Mouse (Mus musculus) CH12.LX (cell line): ENCODE data around the gene Selplg. TPM values are rescaled to one million over a fixed set of nuclear protein-coding genes. Genes with fewer than 3 reads are reported as not detected.
"Not testable (repeated sequence)": the region's sequence is repeated elsewhere in the genome, so short reads cannot be mapped to it uniquely, and the experiment has no call there.

Experiments
- DNase-seq: peaks from one replicate; pipeline ENCODE4 v3.0.0-alpha.2; 2013; ENCODE audit errors: extremely low read depth
- H3K27ac ChIP-seq: 2 replicates; pipeline ENCODE4 v1.5.1; 2012; ENCODE audit warnings: low read depth, mild to moderate bottlenecking, control low read depth, moderate library complexity; ENCODE audit not compliant: insufficient read depth
- H3K27me3 ChIP-seq: replicated peaks from 2 replicates; pipeline ENCODE3; 2012; ENCODE audit warnings: inconsistent platforms
- H3K36me3 ChIP-seq, 2 experiments: replicated peaks in 1 of 2; 2 replicates each; pipeline versions ENCODE3 to v1.6.1; 2012; ENCODE audit warnings: inconsistent platforms in 1 of 2, low read length in 1 of 2, mild to moderate bottlenecking in 1 of 2, mixed read lengths in 1 of 2, moderate library complexity in 1 of 2; ENCODE audit not compliant: control insufficient read depth in 1 of 2, insufficient read depth in 1 of 2
- H3K4me1 ChIP-seq, 2 experiments: 2 replicates each; pipeline ENCODE4 v1.6.1; 2012; ENCODE audit warnings: inconsistent platforms in 1 of 2, moderate library complexity in 1 of 2; ENCODE audit not compliant: insufficient read depth in 2 of 2, control insufficient read depth in 1 of 2
- H3K4me2 ChIP-seq: 2 replicates; pipeline ENCODE4 v1.6.1; 2012; ENCODE audit warnings: low read depth, mild to moderate bottlenecking, control low read depth; ENCODE audit not compliant: poor library complexity, insufficient read depth, severe bottlenecking
- H3K4me3 ChIP-seq, 3 experiments: fragments of 150-350 bp in 1 of 3; sonication (generic) in 1 of 3; replicated peaks in 1 of 3; 2 replicates each; pipeline versions ENCODE3 to v1.5.1; 2011 to 2012; ENCODE audit warnings: low read depth in 2 of 3, low read length in 2 of 3, mild to moderate bottlenecking in 2 of 3, moderate library complexity in 2 of 3, control low read depth in 1 of 3, improper control_type of control experiment in 1 of 3, inconsistent platforms in 1 of 3, mixed read lengths in 1 of 3; ENCODE audit not compliant: poor library complexity in 1 of 3
- H3K79me2 ChIP-seq: replicated peaks from 2 replicates; pipeline ENCODE4 v1.6.1; 2012; ENCODE audit warnings: mild to moderate bottlenecking, moderate library complexity; ENCODE audit not compliant: control insufficient read depth, poor library complexity, insufficient read depth, severe bottlenecking; ENCODE audit errors: extremely low read depth
- H3K9ac ChIP-seq: 2 replicates; pipeline ENCODE4 v1.6.1; 2012; ENCODE audit warnings: low read depth, mild to moderate bottlenecking, control low read depth, moderate library complexity; ENCODE audit not compliant: insufficient read depth
- H3K9me3 ChIP-seq: replicated peaks from 2 replicates; pipeline ENCODE3; 2012; ENCODE audit warnings: low read length, inconsistent platforms, mixed read lengths
- BHLHE40 ChIP-seq: IDR thresholded peaks from 2 replicates; pipeline ENCODE4 v1.6.1; 2011; ENCODE audit warnings: mild to moderate bottlenecking, low read depth, low read length, improper control_type of control experiment
- CHD2 ChIP-seq: IDR thresholded peaks from 2 replicates; pipeline ENCODE4 v1.6.1; 2011; ENCODE audit warnings: low read length, improper control_type of control experiment
- CTCF ChIP-seq, 2 experiments: IDR thresholded peaks in 1 of 2; conservative IDR thresholded peaks in 1 of 2; 2 replicates each; pipeline ENCODE4 v1.5.1; 2011 to 2012; ENCODE audit warnings: low read depth in 2 of 2, low read length in 2 of 2, improper control_type of control experiment in 1 of 2, inconsistent platforms in 1 of 2, mild to moderate bottlenecking in 1 of 2, moderate library complexity in 1 of 2
- E2F4 ChIP-seq: IDR thresholded peaks from 2 replicates; pipeline ENCODE4 v1.6.1; 2011; ENCODE audit warnings: low read depth, low read length, improper control_type of control experiment; ENCODE audit not compliant: insufficient replicate concordance
- EP300 ChIP-seq: IDR thresholded peaks from 2 replicates; pipeline ENCODE4 v1.6.1; 2011; ENCODE audit warnings: low read length, improper control_type of control experiment
- ETS1 ChIP-seq: conservative IDR thresholded peaks from 2 replicates; pipeline ENCODE4 v1.6.1; 2012; ENCODE audit warnings: low read depth, mild to moderate bottlenecking, inconsistent platforms, low read length, improper control_type of control experiment, moderate library complexity
- HCFC1 ChIP-seq: IDR thresholded peaks from 2 replicates; pipeline ENCODE4 v1.6.1; 2012; ENCODE audit warnings: low read depth, mild to moderate bottlenecking, inconsistent platforms, low read length, improper control_type of control experiment
- IRF4 ChIP-seq: IDR thresholded peaks from 2 replicates; pipeline ENCODE4 v1.6.1; 2014; ENCODE audit warnings: low read depth, mild to moderate bottlenecking, inconsistent platforms, low read length, improper control_type of control experiment
- JUN ChIP-seq: IDR thresholded peaks from 2 replicates; pipeline ENCODE4 v1.6.1; 2011; ENCODE audit warnings: low read depth, mild to moderate bottlenecking, low read length, improper control_type of control experiment, moderate library complexity; ENCODE audit not compliant: insufficient read depth
- JUND ChIP-seq: conservative IDR thresholded peaks from 2 replicates; pipeline ENCODE4 v1.6.1; 2011; ENCODE audit warnings: low read depth, low read length, improper control_type of control experiment
- KAT2A ChIP-seq: IDR thresholded peaks from 2 replicates; pipeline ENCODE4 v1.6.1; 2012; ENCODE audit warnings: low read length, improper control_type of control experiment, inconsistent platforms; ENCODE audit not compliant: insufficient replicate concordance
- MAFK ChIP-seq: IDR thresholded peaks from 2 replicates; pipeline ENCODE4 v1.6.1; 2011; ENCODE audit warnings: low read length, improper control_type of control experiment; ENCODE audit not compliant: insufficient replicate concordance
- MAX ChIP-seq: IDR thresholded peaks from 2 replicates; pipeline ENCODE4 v1.6.1; 2011; ENCODE audit warnings: low read length, improper control_type of control experiment
- MAZ ChIP-seq: IDR thresholded peaks from 2 replicates; pipeline ENCODE4 v1.6.1; 2012; ENCODE audit warnings: low read depth, mild to moderate bottlenecking, inconsistent platforms, low read length, improper control_type of control experiment, moderate library complexity
- MEF2A ChIP-seq: IDR thresholded peaks from 2 replicates; pipeline ENCODE4 v1.6.1; 2014; ENCODE audit warnings: low read depth, mild to moderate bottlenecking, inconsistent platforms, low read length, improper control_type of control experiment, borderline replicate concordance
- MXI1 ChIP-seq: IDR thresholded peaks from 2 replicates; pipeline ENCODE4 v1.6.1; 2011; ENCODE audit warnings: mild to moderate bottlenecking, low read depth, low read length, improper control_type of control experiment
- MYC ChIP-seq: IDR thresholded peaks from 2 replicates; pipeline ENCODE4 v1.6.1; 2011; ENCODE audit warnings: low read depth, mild to moderate bottlenecking, improper control_type of control experiment, low read length
- NELFE ChIP-seq: IDR thresholded peaks from 2 replicates; pipeline ENCODE4 v1.6.1; 2011; ENCODE audit warnings: low read depth, low read length, improper control_type of control experiment
- NRF1 ChIP-seq: IDR thresholded peaks from 2 replicates; pipeline ENCODE4 v1.6.1; 2014; ENCODE audit warnings: low read depth, mild to moderate bottlenecking, inconsistent platforms, low read length, improper control_type of control experiment, moderate library complexity
- PAX5 ChIP-seq: IDR thresholded peaks from 2 replicates; pipeline ENCODE4 v1.6.1; 2012; ENCODE audit warnings: low read length, inconsistent platforms, mixed read lengths
- POLR2A ChIP-seq: IDR thresholded peaks from 2 replicates; pipeline ENCODE4 v1.6.1; 2011; ENCODE audit warnings: low read depth, mild to moderate bottlenecking, improper control_type of control experiment, low read length
- POLR2AphosphoS2 ChIP-seq: IDR thresholded peaks from 2 replicates; pipeline ENCODE4 v1.6.1; 2011; ENCODE audit warnings: low read depth, low read length, improper control_type of control experiment
- RAD21 ChIP-seq: IDR thresholded peaks from 2 replicates; pipeline ENCODE4 v1.6.1; 2011; ENCODE audit warnings: low read depth, mild to moderate bottlenecking, low read length, improper control_type of control experiment, moderate library complexity
- RCOR1 ChIP-seq: conservative IDR thresholded peaks from 2 replicates; pipeline ENCODE4 v1.6.1; 2012; ENCODE audit warnings: low read depth, mild to moderate bottlenecking, inconsistent platforms, low read length, improper control_type of control experiment
- TBP ChIP-seq: conservative IDR thresholded peaks from 2 replicates; pipeline ENCODE4 v1.6.1; 2011; ENCODE audit warnings: low read depth, low read length, improper control_type of control experiment
- TCF12 ChIP-seq: IDR thresholded peaks from 2 replicates; pipeline ENCODE4 v1.6.1; 2014; ENCODE audit warnings: low read depth, mild to moderate bottlenecking, inconsistent platforms, low read length, improper control_type of control experiment
- UBTF ChIP-seq: IDR thresholded peaks from 2 replicates; pipeline ENCODE4 v1.6.1; 2012; ENCODE audit warnings: low read depth, mild to moderate bottlenecking, inconsistent platforms, low read length, improper control_type of control experiment, moderate library complexity
- USF1 ChIP-seq: IDR thresholded peaks from 2 replicates; pipeline ENCODE4 v1.6.1; 2014; ENCODE audit warnings: low read depth, mild to moderate bottlenecking, inconsistent platforms, low read length, improper control_type of control experiment
- USF2 ChIP-seq: conservative IDR thresholded peaks from 2 replicates; pipeline ENCODE4 v1.6.1; 2011; ENCODE audit warnings: low read depth, low read length, improper control_type of control experiment
- ZC3H11A ChIP-seq: IDR thresholded peaks from 2 replicates; pipeline ENCODE4 v1.6.1; 2012; ENCODE audit warnings: low read depth, mild to moderate bottlenecking, inconsistent platforms, low read length, improper control_type of control experiment
- ZKSCAN1 ChIP-seq: IDR thresholded peaks from 2 replicates; pipeline ENCODE4 v1.6.1; 2012; ENCODE audit warnings: low read depth, inconsistent platforms, low read length, improper control_type of control experiment, borderline replicate concordance
- dilution Hi-C: fragments of 300-500 bp; cut with MboI; formaldehyde crosslinking; loops from 2 replicates; pipeline ENCODE4 v1.14.3; 2020; ENCODE audit warnings: low sequenced_read_pairs; ENCODE audit not compliant: extremely low pct_unique_long_range_greater_than_20kb, extremely low pct_ligation_motif_present
- in situ Hi-C: fragments of 300-500 bp; cut with MboI; formaldehyde crosslinking; loops from 3 replicates; pipeline ENCODE4 v1.14.3; 2019; ENCODE audit warnings: low sequenced_read_pairs, low pct_ligation_motif_present, low pct_unique_long_range_greater_than_20kb, mixed read lengths
- polyA plus RNA-seq: library from polyadenylated mRNA; unstranded; fragments of >175 nt; gene quantifications from 2 replicates; pipeline ENCODE4 v1.2.1, GENCODE M21; 2012; ENCODE audit warnings: low read depth; ENCODE audit not compliant: insufficient read length
- total RNA-seq, 2 experiments: library from RNA; depleted of rRNA; stranded (reverse); fragments of 300-350 nt in 1 of 2; fragments of >200 nt in 1 of 2; gene quantifications; 2 replicates each; pipeline ENCODE4 v1.2.3; 2012 to 2014

Selplg gene
- total and polyA plus RNA-seq, 3 experiments, result 29.4 to 58.5 (median 41.6) TPM

DNA sequence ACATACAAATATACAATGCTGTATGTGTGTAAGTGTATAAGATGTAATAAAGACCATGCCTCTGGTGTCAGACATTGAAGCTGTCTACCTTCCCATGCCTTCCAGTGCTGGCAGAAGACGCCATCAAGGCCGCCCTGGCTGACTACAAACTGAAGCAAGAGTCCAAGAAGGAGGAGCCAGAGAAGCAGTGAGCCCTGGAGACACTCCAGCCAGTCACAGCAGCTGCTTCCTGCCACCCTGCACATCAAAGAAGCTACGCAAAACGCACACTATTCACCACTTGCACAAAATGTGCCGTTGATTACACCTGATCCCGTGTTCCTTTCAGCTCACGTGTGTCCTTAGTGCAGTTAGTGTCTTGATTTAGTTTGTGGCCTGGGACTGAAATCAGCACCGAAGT, 54.7 kb downstream of the Selplg start:
- H3K27ac ChIP-seq, H3K9me3 ChIP-seq, dilution Hi-C loops, H3K4me2 ChIP-seq, H3K27me3 ChIP-seq, H3K9ac ChIP-seq, H3K4me3 ChIP-seq: not testable (repeated sequence)
- TF ChIP-seq ETS1, result 0 out of 2 replicates have a peak, but pooled peaks have one; percentile 30
- H3K4me1 ChIP-seq, result peaks cover 36 to 65% of the 10 kb centered on the region in 2 experiments
- H3K36me3 ChIP-seq, result peaks cover 21 to 42% of the 10 kb centered on the region in 2 experiments
- peak; percentile 51 for DNase-seq
- in situ Hi-C loops, result loop anchor here (5.0 to 10.0 kb wide), 2 partner anchors 35 to 57 kb away; partner anchors contain the start of gene Selplg
- peaks cover 14% of the 10 kb centered on the region for H3K79me2 ChIP-seq

DNA sequence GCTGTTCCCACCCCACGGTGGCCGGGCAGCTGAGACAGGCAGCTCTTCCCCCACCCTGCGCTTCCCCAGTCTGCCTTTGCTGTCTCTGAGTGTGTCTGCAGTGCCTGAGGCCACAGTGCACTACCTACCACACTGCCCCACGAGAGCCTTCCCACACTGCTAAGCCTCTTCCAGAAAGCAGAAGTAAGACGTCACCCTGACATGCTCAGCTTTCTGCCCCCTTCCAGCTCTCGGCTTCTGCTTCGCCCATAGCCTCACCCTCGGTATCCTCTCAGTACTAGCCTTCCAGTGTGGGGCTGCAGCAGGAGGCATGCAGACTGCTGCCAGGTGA, 55.6 kb downstream of the Selplg start:
- no peak overlapping the region for H3K9ac ChIP-seq
- H3K9me3 ChIP-seq, result no peaks in the 10 kb centered on the region
- H3K79me2 ChIP-seq, result peaks cover 14% of the 10 kb centered on the region
- peak overlapping the region; percentile 95 for H3K27ac ChIP-seq
- 0 out of 2 replicates have a peak overlapping the region, but pooled peaks have one; percentile 14 for H3K4me2 ChIP-seq
- in situ Hi-C loops, result loop anchor here (5.0 to 10.0 kb wide), 2 partner anchors 35 to 58 kb away; partner anchors contain the start of gene Selplg
- peaks cover 33 to 57% of the 10 kb centered on the region in 2 experiments for H3K4me1 ChIP-seq
- TF ChIP-seq CTCF (conservative IDR thresholded peaks at IDR 0.05 in 1 of 2, IDR thresholded peaks at IDR 0.05 in 1 of 2; ENCODE audit: low read depth in 2 of 2, low read length in 2 of 2) (no peak), ETS1 (no peak), TBP (0 out of 2 replicates have a peak, but pooled peaks have one; percentile 28), ZC3H11A (no peak), USF2 (no peak), MAZ (0 out of 2 replicates have a peak, but pooled peaks have one; percentile 13), MYC (no peak), RAD21 (no peak; the same call in 1 of the 2 replicates), MEF2A (no peak), NRF1 (peak; percentile 34; the same call in 1 of the 2 replicates), CHD2 (no peak), E2F4 (no peak), ZKSCAN1 (no peak), USF1 (no peak), PAX5 (no peak), POLR2A (no peak), RCOR1 (0 out of 2 replicates have a peak, but pooled peaks have one; percentile 13), MAX (peak; percentile 42; the same call in 1 of the 2 replicates), EP300 (peak; percentile 20; the same call in 1 of the 2 replicates), HCFC1 (no peak), IRF4 (no peak), TCF12 (no peak), KAT2A (no peak), POLR2AphosphoS2 (no peak), BHLHE40 (peak; percentile 48), NELFE (no peak), UBTF (peak; percentile 28; the same call in 1 of the 2 replicates), JUND (no peak), MAFK (no peak), JUN (0 out of 2 replicates have a peak, but pooled peaks have one; percentile 15), MXI1 (no peak)
- dilution Hi-C loops, result no loop called here
- peak; percentile 84 for DNase-seq
- H3K4me3 ChIP-seq, result peak overlapping the region in 1 of 3 experiments; percentile 29
- peaks cover 21 to 42% of the 10 kb centered on the region in 2 experiments for H3K36me3 ChIP-seq
- H3K27me3 ChIP-seq, result no peaks in the 10 kb centered on the region
